Mouse (Mus musculus): ENCODE results near the gene Supt20.

GRCm38 (mm10) chr3:54745799-54746198 is 53.2 kb downstream of the Supt20 start:
- TF ChIP-seq CTCF (IDR thresholded peaks at IDR 0.05; ENCODE audit: insufficient read depth, low read length) = peak; percentile 42
- no peak for TF ChIP-seq POLR2A (IDR thresholded peaks at IDR 0.05; ENCODE audit: borderline replicate concordance, extremely low read depth, low read depth, low read length)

All from lung, adult 2 months (tissue).